Mouse (Mus musculus) gastrocnemius, adult 2 months (tissue): ENCODE data around the gene Lamtor4. TPM values are rescaled to one million over a fixed set of nuclear protein-coding genes. Genes with fewer than 3 reads are reported as not detected.
A peak's percentile ranks its signal among the peaks of the same experiment; 100 is the strongest.

ENCODE experiments used
- DNase-seq: peaks from one replicate; pipeline ENCODE4 v3.0.0; 2022
- H3K27ac ChIP-seq: fragments of 200-600 bp; 2 replicates; pipeline ENCODE4 v1.8.1; 2022; ENCODE audit warnings: mild to moderate bottlenecking
- H3K4me3 ChIP-seq: fragments of 200-600 bp; 2 replicates; pipeline ENCODE4 v1.8.1; 2022; ENCODE audit warnings: mild to moderate bottlenecking, moderate library complexity
- CTCF ChIP-seq: fragments of 200-600 bp; IDR thresholded peaks from 2 replicates; pipeline ENCODE4 v1.8.1; 2022; ENCODE audit warnings: antibody characterized with exemption, mild to moderate bottlenecking, moderate library complexity
- intact Hi-C: fragments of 180-260 bp; cut with DNase I; formaldehyde crosslinking; loops from one replicate; pipeline ENCODE4 v1.15.1; 2025
- total RNA-seq, 2 experiments: library from RNA; stranded (reverse); gene quantifications; 2 replicates each; pipeline ENCODE4 v1.2.3; 2021

Lamtor4 gene
- total RNA-seq, 2 experiments from 2014 or later: 51.7 to 53.8 TPM

DNA sequence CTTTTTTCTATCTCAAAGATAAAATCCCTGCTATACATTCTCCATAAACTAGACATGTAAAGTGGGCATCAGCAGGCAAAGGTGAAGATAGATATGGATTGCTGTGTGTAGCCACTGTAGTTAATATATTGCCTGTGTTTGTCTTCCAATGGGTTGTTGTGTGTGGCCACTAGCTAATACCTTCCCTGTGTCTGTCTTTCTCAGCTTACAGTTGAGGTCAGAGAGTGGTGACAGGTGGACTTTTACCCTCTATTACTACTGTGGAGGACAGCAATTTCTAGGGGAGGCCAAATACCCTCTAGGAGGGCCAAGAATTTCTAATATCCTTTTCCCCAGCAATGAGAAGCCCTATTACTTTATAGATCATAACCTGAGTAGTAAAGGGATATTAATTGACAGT is 21.1 kb upstream of the Lamtor4 start:
- no peak for TF ChIP-seq CTCF
- Histone ChIP-seq H3K27ac (no peak overlapping the region), H3K4me3 (no peak overlapping the region)
- DNase-seq: no peak
- intact Hi-C loops: loop anchor here (2.0 kb wide), 1 partner anchor 27 kb away; no protein-coding TSS in a partner anchor

DNA sequence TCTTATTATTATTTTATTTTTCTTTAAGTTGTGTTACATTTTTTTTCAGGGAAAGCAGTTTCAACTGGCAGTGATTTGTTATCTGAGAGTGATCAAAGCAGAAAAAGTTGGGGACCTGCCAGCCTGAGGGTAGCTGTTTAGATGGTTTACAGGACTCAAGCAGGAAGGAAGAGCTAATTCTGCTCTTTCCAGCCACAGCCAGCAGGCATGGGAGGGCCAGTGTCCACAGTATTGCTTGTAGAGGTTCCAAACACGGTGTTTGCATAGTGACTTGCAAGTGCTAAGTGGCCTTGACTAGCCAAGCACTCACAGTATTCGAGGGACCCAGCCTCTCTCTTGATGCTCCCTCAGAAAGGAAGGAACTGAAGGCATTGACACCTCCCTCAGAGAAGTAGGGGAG is 13.8 kb upstream of the Lamtor4 start:
- intact Hi-C loops: no loop called here
- Histone ChIP-seq H3K4me3 (no peak overlapping the region), H3K27ac (no peak overlapping the region)
- TF ChIP-seq CTCF: no peak
- no peak for DNase-seq

DNA sequence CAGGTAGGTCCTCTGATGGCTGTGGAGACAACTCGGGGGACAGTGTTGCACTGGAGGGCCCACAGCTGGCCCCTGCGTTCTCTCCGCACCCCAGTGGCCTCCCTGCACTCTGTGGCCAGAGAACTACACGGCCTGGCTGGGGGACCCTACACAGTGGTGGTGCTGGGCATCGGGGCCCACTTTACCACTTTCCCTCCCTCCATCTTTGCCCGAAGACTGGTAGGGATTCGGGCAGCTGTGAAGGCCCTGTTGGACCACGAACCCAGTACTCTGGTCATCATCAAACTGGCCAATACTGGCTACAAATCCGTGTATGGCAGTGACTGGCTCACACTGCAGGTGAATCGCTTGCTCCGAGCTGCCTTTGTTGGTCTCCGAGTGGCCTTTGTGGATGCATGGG is 4.1 kb upstream of the Lamtor4 start:
- intact Hi-C loops: no loop called here
- no peak for TF ChIP-seq CTCF
- no peak overlapping the region for H3K4me3 ChIP-seq
- H3K27ac ChIP-seq: no peak overlapping the region
- DNase-seq: no peak

DNA sequence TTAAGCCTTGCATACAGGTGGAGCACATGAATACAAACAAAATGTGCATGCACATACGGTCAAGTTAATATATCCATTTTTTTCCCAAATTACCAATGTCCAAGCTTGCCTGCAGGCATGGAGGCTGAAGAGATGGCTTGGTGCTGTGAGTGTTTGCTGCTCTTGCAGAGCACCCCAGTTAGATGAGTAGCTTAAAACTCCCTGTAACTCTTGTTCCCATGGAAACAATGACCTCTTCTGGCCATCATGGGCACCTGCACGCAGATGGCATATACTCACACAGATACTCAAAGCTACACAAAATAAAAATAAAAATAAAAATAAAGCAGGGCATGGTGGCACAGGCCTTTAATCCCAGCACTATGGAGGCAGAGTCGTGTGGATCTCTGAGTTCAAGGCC is 2.2 kb upstream of the Lamtor4 start:
- no peak for TF ChIP-seq CTCF
- Histone ChIP-seq H3K27ac (no peak overlapping the region), H3K4me3 (no peak overlapping the region)
- DNase-seq: no peak
- intact Hi-C loops: no loop called here

DNA sequence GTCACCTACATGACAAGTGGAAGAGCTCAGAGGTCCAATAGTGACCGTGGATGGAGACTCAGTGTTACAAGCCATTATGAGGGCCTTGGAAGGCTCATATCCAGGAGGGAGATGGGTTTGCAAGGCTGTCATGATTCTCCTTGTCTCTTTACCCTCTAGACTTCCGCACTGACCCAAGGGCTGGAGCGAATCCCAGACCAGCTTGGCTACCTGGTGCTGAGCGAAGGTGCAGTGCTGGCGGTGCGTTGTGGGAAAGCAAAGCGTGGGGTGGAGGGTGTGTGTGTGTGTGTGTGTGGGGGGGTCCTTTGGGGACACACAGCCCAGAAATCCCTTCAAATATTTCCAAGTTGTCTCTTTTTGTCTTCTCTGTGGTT is 799 bp downstream of the Lamtor4 start:
- DNase-seq: no peak
- no peak for TF ChIP-seq CTCF
- intact Hi-C loops: no loop called here
- Histone ChIP-seq H3K27ac (peak overlapping the region; percentile 93), H3K4me3 (peak overlapping the region; percentile 96)

DNA sequence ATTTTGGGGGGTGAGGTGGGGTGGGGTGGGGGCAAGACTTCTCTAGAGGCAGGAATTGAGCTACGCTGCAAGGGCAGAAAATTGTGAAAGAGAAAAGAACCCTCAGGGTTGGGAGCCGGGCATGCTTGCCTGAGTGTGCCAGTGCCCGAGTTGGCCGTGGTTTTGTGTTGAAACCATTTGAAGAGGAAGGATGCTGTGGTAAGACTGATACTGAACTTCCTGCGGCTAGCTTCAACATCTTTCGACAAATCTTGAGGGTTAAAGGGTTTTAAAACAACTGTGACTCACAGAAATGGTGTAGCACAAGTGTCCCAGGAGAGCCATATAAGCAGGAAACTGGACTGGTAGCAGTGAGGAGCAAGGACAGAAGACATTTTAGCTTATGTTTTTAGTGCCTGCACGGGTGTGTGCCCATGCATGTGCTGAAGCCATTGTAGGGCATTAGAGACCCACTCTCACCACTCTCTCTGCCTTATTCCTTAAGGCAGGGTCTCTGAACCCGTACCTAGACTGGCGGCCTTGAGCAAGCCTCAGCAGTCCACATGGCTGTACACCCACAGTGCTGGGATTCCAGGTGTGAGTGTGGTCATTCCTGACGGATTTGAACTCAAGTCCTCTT is 1.8 kb downstream of the Lamtor4 start:
- intact Hi-C loops: no loop called here
- Histone ChIP-seq H3K4me3 (no peak overlapping the region), H3K27ac (no peak overlapping the region)
- TF ChIP-seq CTCF: no peak
- DNase-seq: no peak

DNA sequence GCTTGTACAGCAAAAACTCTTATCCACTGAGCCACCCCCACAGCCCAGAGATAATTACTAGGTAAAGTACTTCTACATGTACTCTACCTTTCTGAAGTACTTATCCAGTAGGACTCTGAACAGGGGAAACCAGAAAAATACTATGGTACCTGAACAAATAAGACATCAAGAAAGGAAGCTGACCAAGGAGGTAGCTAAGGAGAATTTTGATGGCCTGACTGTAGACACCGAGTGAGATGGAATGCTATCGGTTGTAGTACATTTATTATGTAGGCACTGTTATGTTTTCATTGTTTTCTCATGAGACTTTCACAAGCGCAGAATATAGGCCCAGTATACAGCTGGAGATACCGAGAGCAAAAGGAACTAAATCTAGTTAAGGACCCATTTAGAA is 2.3 kb downstream of the Lamtor4 start:
- intact Hi-C loops: no loop called here
- DNase-seq: no peak
- no peak overlapping the region for H3K4me3 ChIP-seq
- H3K27ac ChIP-seq: no peak overlapping the region
- TF ChIP-seq CTCF: no peak

DNA sequence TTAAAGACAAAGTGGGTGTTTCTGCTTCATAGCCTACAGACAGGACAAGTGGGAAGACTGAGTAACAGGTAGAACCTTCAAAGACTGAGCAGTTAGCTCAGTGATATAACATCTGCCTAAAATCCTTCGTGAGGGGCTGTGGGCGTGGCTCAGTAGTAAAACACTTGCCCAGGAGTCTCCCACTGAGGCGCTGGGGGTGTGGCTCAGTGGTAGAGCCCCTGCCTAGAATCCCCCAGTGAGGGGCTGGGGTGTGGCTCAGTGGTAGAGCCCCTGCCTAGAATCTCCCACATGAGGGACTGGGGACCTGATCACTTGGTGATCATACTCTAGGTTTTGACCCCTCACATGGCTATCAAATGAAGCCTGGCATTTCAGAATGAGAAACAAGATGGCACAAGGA is 2.8 kb downstream of the Lamtor4 start:
- no peak overlapping the region for H3K4me3 ChIP-seq
- intact Hi-C loops: no loop called here
- no peak for TF ChIP-seq CTCF

DNA sequence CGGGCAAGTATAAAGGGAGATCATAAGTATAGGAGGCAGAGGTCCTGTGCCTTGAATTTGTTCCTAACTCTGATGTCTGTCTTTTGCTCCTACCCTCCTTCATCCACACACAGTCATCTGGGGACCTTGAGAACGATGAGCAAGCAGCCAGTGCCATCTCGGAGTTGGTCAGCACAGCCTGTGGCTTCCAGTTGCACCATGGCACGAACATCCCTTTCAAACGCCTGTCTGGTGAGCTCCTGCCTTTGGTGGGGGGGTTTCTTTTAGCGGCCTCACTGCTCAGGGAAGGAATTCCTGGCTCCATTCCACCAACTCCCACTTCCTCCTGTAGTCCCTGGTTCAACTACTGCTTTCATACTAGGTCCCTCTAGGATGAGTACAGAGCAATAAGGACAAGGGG is 3.3 kb downstream of the Lamtor4 start:
- intact Hi-C loops: no loop called here
- no peak for DNase-seq
- TF ChIP-seq CTCF: no peak
- Histone ChIP-seq H3K4me3 (no peak overlapping the region), H3K27ac (no peak overlapping the region)

More for the DNA sequence above, 2.8 kb downstream of the Lamtor4 start:
- no peak for DNase-seq
- H3K27ac ChIP-seq: no peak overlapping the region

DNA sequence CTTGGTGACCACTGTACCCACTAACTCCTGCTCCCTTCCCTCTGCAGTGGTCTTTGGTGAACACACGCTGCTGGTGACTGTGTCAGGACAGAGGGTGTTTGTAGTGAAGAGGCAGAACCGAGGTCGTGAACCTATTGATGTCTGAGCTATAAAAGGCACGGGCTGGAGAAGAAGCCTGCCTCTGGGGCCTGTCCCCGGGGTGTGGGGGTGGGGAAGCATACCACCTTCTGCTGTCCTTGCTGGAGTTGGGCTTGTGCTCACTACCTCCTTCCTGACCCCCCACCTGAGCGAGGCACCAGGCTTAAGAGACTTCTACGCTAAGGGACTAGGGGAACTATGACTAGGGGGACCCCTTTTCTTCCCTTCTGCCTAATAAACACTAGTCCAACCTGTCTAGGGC is 3.7 kb downstream of the Lamtor4 start:
- no peak for DNase-seq
- no peak overlapping the region for H3K27ac ChIP-seq
- intact Hi-C loops: no loop called here
- H3K4me3 ChIP-seq: no peak overlapping the region
- no peak for TF ChIP-seq CTCF

DNA sequence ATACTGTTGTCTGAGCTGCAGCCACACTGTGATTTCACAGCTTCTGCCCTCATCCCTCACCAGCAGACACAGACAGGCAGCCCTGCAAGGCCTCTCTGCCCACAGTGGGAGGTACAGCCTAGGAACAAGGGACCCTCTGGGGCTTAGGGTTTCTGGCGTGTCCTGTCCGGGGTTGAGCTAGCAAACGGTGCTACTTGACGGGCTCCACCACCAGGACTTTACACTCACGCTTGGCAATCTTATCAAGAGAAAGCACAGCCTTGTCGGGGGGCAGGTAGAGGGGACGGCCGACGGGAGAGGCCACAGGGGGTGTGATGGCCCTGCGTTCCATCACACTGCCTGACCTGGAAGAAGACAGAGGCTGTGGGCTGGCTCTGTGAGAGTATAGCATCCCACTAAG is 4.8 kb downstream of the Lamtor4 start:
- no peak for DNase-seq
- H3K27ac ChIP-seq: no peak overlapping the region
- H3K4me3 ChIP-seq: no peak overlapping the region
- no peak for TF ChIP-seq CTCF
- intact Hi-C loops: no loop called here

DNA sequence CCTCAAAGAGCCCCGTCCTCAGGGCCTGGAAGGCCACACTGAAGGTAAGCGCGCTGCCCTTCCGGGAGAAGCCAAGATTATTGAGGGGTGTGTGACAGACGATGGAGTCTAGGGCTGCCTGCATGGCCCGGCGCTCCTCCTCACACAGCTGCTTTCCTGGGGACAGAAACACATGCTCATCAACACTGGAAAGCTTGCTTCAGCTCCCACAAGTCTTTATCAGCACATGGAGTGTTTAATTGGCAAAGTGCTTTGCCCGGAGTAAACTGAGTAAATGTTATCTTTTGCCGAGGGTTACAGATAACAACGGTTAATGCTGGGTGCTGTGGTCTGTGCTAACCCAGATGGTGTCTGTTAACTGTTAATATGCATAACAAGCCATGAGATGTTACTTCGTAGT is 5.6 kb downstream of the Lamtor4 start:
- no peak for DNase-seq
- H3K4me3 ChIP-seq: no peak overlapping the region
- no peak for TF ChIP-seq CTCF
- intact Hi-C loops: no loop called here
- H3K27ac ChIP-seq: no peak overlapping the region

DNA sequence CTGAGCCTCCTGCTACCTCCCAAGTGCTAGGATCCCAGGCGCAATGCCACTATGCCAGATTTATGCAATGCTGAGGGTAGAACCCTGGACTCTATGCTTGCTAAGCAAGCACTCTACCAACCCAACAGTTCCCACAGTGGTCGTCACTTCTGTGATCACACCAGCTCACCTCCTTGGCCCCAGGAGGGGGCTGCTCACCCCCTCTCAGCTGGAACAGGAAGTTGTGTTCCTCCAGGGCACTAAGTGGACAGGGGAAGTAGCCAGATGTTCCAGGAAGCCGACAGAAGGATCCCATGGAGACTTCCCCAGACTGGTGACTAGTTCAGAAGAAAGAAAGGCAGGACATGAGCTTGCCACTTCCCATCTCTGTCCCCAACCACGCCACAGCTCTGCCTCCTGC is 6.7 kb downstream of the Lamtor4 start:
- intact Hi-C loops: no loop called here

DNA sequence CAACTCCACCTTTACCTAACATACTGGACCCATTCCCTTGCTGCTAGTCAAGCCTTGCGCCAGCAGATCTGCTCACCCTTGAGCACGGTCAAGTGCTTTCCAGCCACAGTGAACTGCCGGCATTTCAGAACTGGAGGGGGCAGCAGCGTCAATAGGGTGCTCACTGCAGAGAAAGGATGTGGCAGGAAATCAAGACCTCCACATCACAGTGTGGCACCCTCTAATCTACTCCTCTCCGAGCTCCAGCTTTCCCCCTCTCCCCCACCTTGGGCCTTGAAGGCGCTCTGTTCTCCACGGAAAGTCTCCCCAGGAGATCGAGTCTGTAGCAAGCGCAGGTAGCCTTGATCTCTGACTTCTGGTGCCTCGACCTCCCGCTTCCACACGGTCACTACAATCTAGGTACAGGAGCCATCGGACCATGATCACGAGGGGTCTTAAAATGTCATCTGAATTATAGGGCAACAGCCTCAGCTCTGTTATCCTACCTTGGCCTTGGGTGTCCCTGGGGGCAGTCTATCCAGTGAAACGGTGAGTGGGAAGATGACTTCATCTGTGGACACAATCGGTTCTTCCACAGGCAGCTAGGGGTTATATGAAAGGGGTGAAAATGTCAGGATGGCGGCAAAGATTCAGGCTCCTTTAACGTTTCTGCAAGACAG is 7.4 kb downstream of the Lamtor4 start:
- H3K4me3 ChIP-seq: peak overlapping the region; percentile 90
- intact Hi-C loops: no loop called here
- no peak for TF ChIP-seq CTCF
- no peak for DNase-seq
- peak overlapping the region; percentile 88 for H3K27ac ChIP-seq

More for the DNA sequence above, 6.7 kb downstream of the Lamtor4 start:
- H3K27ac ChIP-seq: no peak overlapping the region
- no peak for TF ChIP-seq CTCF
- DNase-seq: no peak
- peak overlapping the region; percentile 90 for H3K4me3 ChIP-seq
